8 mouse cellular contexts compared by ENCODE assay signal in genomic region chr6:87152461-87153230, GRCm38 (mm10). TPM values are rescaled to one million over a fixed set of nuclear protein-coding genes. Genes with fewer than 3 reads are reported as not detected.
A peak's percentile ranks its signal among the peaks of the same experiment; 100 is the strongest.
DNase-seq lines count a peak whose midpoint lies in the region; ATAC-seq and TF ChIP-seq lines count a peak whose summit lies in the region.

No protein-coding gene starts in this region.

- no peak; the same call in 1 of the 2 replicates for ATAC-seq in heart, postnatal 0 days (ENCODE audit: insufficient read depth, low read depth)
- ATAC-seq in hindbrain, postnatal 0 days: no peak

- 57% methylated on average over 21 of the region's 21 CpGs for WGBS in heart, postnatal 0 days
- WGBS in hindbrain, postnatal 0 days: 79% methylated on average over 21 of the region's 21 CpGs

- peak; percentile 57 for DNase-seq in 416B (ENCODE audit: low read depth)
- DNase-seq in c-Kit-positive CD71-positive TER-119-positive erythroid progenitor cells, embryonic 14.5 days (ENCODE audit: low spot score): peak; percentile 54
- DNase-seq in heart, postnatal 0 days (ENCODE audit: low spot score): no peak
- peak; percentile 35 for DNase-seq in lung, postnatal 14 days
- DNase-seq in thymus, postnatal 14 days: peak; percentile 81
- DNase-seq in frontal cortex, adult 2 months (ENCODE audit: extremely low spot score in 1 of 2, low spot score in 1 of 2): no peak
- no peak for DNase-seq in kidney, adult 8-10 months
- no peak for DNase-seq in hindbrain, postnatal 0 days (ENCODE audit: low spot score)

- peak overlapping the region; percentile 48; the same call in 1 of the 2 replicates for H3K27ac ChIP-seq in heart, postnatal 0 days (ENCODE audit: low read depth)
- H3K27ac ChIP-seq in hindbrain, postnatal 0 days: no peak overlapping the region

- TF ChIP-seq CTCF in heart, postnatal 0 days (IDR thresholded peaks at IDR 0.05; ENCODE audit: low read depth): no peak
- no peak for TF ChIP-seq CTCF in hindbrain, postnatal 0 days (IDR thresholded peaks at IDR 0.05; ENCODE audit: low read depth)

- H3K27me3 ChIP-seq in heart, postnatal 0 days (ENCODE audit: control insufficient read depth, insufficient read depth, low read length): no peaks in the 10 kb centered on the region
- no peaks in the 10 kb centered on the region for H3K27me3 ChIP-seq in hindbrain, postnatal 0 days (ENCODE audit: insufficient read depth, low read length)

- H3K9me3 ChIP-seq in heart, postnatal 0 days (replicated peaks; ENCODE audit: control insufficient read depth, low read length): no peaks in the 10 kb centered on the region
- H3K9me3 ChIP-seq in hindbrain, postnatal 0 days (ENCODE audit: low read length): no peaks in the 10 kb centered on the region

- H3K4me3 ChIP-seq in heart, postnatal 0 days (ENCODE audit: low read depth, low read length): no peak overlapping the region
- H3K4me3 ChIP-seq in hindbrain, postnatal 0 days (ENCODE audit: low read length): no peak overlapping the region

- H3K9ac ChIP-seq in heart, postnatal 0 days (replicated peaks; ENCODE audit: low read depth, low read length): no peak overlapping the region
- H3K9ac ChIP-seq in hindbrain, postnatal 0 days (replicated peaks; ENCODE audit: low read length): no peak overlapping the region

- TF ChIP-seq EP300 in heart, postnatal 0 days (IDR thresholded peaks at IDR 0.05; ENCODE audit: low read depth): no peak

- H3K4me1 ChIP-seq in heart, postnatal 0 days (ENCODE audit: control insufficient read depth, insufficient read depth): no peaks in the 10 kb centered on the region
- no peaks in the 10 kb centered on the region for H3K4me1 ChIP-seq in hindbrain, postnatal 0 days (ENCODE audit: insufficient read depth, low read length)

- no peaks in the 10 kb centered on the region for H3K36me3 ChIP-seq in heart, postnatal 0 days (replicated peaks; ENCODE audit: control insufficient read depth, insufficient read depth, low read length)
- H3K36me3 ChIP-seq in hindbrain, postnatal 0 days (ENCODE audit: insufficient read depth, low read length): no peaks in the 10 kb centered on the region

- no peak overlapping the region for H3K4me2 ChIP-seq in heart, postnatal 0 days (ENCODE audit: low read depth, low read length)
- no peak overlapping the region for H3K4me2 ChIP-seq in hindbrain, postnatal 0 days (ENCODE audit: low read depth, low read length)

RNA-seq across cellular contexts. Expression of gene D6Ertd527e, which starts 48.1 kb away (rescaled TPM):
- not detected in 2 replicates for total RNA-seq in heart, postnatal 0 days (2014; rRNA removed; ENCODE audit: low replicate concordance)
- polyA plus RNA-seq in heart, postnatal 0 days (2015; fragmentation: Nextera tagmentation; extraction: Ambion mirVana): 0.08 TPM in 1 of 2 replicates, not detected in the other
- 0.21 and 0.28 TPM in 2 replicates for polyA plus RNA-seq in frontal cortex, adult 2 months (2012; rRNA removed)
- total RNA-seq in hindbrain, postnatal 0 days (2014; rRNA removed): 0.42 TPM in 1 of 2 replicates, not detected in the other
- polyA plus RNA-seq in hindbrain, postnatal 0 days (2015; fragmentation: Nextera tagmentation; extraction: Ambion mirVana): 0.10 TPM in 2 replicates

Comparison
In these comparisons a context has a peak if more than half of its experiments do, and no peak if none do; other contexts are left out.
1. DNase-seq: peak in 416B (single experiment), c-Kit-positive CD71-positive TER-119-positive erythroid progenitor cells, embryonic 14.5 days (single experiment), lung, postnatal 14 days (single experiment) and thymus, postnatal 14 days (single experiment); none in heart, postnatal 0 days (single experiment), frontal cortex, adult 2 months (0 of 2), kidney, adult 8-10 months (0 of 2) and hindbrain, postnatal 0 days (single experiment).